Mouse (Mus musculus) hindbrain, postnatal 0 days (tissue): ENCODE measurements around the gene Igfbp1. TPM values are rescaled to one million over a fixed set of nuclear protein-coding genes. Genes with fewer than 3 reads are reported as not detected.
A peak's percentile ranks its signal among the peaks of the same experiment; 100 is the strongest.

Source experiments
- ATAC-seq: fragments of 200-750 bp; cut with Nextera tagmentation; 2 replicates; pipeline ENCODE4 v1.8.0; 2017; ENCODE audit warnings: mild to moderate bottlenecking, moderate TSS enrichment, moderate library complexity
- DNase-seq: peaks from one replicate; pipeline ENCODE4 v3.0.0-alpha.2; 2015; ENCODE audit warnings: low spot score
- H3K27ac ChIP-seq: fragments of 300-500 bp; sonication (generic); 2 replicates; pipeline ENCODE4 v1.5.1; 2014; ENCODE audit warnings: mild to moderate bottlenecking
- H3K27me3 ChIP-seq: fragments of 300-500 bp; sonication (generic); 2 replicates; pipeline ENCODE4 v1.6.1; 2014; ENCODE audit warnings: low read length, mixed read lengths; ENCODE audit not compliant: insufficient read depth
- H3K36me3 ChIP-seq: fragments of 300-500 bp; sonication (generic); 2 replicates; pipeline ENCODE4 v1.6.1; 2014; ENCODE audit warnings: low read length, mixed read lengths; ENCODE audit not compliant: insufficient read depth
- H3K4me1 ChIP-seq: fragments of 300-500 bp; sonication (generic); 2 replicates; pipeline ENCODE4 v1.6.1; 2014; ENCODE audit warnings: antibody characterized with exemption, low read length, mixed read lengths; ENCODE audit not compliant: insufficient read depth
- H3K4me2 ChIP-seq: fragments of 300-500 bp; sonication (generic); 2 replicates; pipeline ENCODE4 v1.6.1; 2014; ENCODE audit warnings: low read depth, mild to moderate bottlenecking, low read length, moderate library complexity, mixed read lengths
- H3K4me3 ChIP-seq: fragments of 300-500 bp; sonication (generic); 2 replicates; pipeline ENCODE4 v1.5.1; 2014; ENCODE audit warnings: low read length
- H3K9ac ChIP-seq: fragments of 300-500 bp; sonication (generic); replicated peaks from 2 replicates; pipeline ENCODE4 v1.6.1; 2014; ENCODE audit warnings: mild to moderate bottlenecking, low read length, moderate library complexity, mixed read lengths
- H3K9me3 ChIP-seq: fragments of 300-500 bp; sonication (generic); 2 replicates; pipeline ENCODE4 v1.6.1; 2016; ENCODE audit warnings: low read length, mixed read lengths
- CTCF ChIP-seq: IDR thresholded peaks from 2 replicates; pipeline ENCODE4 v1.5.1; 2016; ENCODE audit warnings: antibody characterized with exemption, control low read depth, low read depth
- WGBS: fragments of 180-500 bp; shearing (Covaris S2); extraction: QIAGEN DNeasy Blood & Tissue Kit; methylation state at CpG from one replicate; pipeline ENCODE4 v1.1.7; 2014; 5-methylcytosine and 5-hydroxymethylcytosine counted together
- polyA plus RNA-seq: library from polyadenylated mRNA; unstranded; fragments of >200 nt; fragmentation: Nextera tagmentation; extraction: Ambion mirVana; gene quantifications from 2 replicates; pipeline ENCODE4 v1.2.1, GENCODE M21; 2015
- total RNA-seq: library from RNA; depleted of rRNA; stranded (reverse); fragments of >200 nt; gene quantifications from 2 replicates; pipeline ENCODE4 v1.2.3, GENCODE M21; 2014

Igfbp1 gene
- total and polyA plus RNA-seq, 2 experiments from 2014 or later = not detected

DNA sequence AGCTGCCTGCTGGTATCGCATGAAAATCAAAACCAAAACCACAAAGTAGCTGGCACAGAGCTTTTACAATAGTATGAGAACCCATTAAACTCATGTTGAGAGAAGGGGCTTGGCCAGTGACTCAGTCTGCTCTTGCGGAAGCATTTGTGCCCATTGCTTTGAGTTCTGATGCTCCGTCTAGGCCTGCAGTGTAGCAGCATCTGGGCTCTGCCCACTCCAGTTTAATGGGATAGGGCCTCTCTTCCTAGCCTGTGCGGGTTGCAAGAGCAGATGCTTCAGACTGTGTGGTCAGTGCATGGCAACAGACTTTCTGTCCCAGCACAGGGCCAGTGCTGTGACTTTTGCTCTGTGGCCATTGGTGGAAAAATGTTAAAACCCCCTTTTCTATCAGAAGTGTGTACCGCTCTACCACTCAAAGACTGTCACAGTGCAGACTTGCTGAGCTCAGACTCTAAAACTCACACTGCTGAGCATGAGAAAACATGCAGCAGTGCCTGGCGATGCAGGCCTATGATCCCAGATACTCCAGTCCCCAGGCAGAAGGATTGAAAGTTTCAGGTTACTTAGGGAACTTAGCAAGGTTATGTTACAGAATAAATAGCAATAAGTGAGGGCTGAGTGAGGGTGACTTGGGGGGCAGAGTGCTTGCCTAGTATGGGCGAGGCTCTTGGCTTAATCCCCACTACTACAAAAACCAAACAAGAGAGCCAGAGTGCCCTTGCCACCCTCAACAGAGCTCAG is 29.4 kb downstream of the Igfbp1 start:
- Histone ChIP-seq H3K4me3 (no peak overlapping the region), H3K9ac (no peak overlapping the region), H3K27ac (no peak overlapping the region), H3K9me3 (no peaks in the 10 kb centered on the region), H3K4me1 (no peaks in the 10 kb centered on the region), H3K27me3 (no peaks in the 10 kb centered on the region), H3K4me2 (no peak overlapping the region), H3K36me3 (no peaks in the 10 kb centered on the region)
- DNase-seq = no peak
- ATAC-seq = no peak
- WGBS = 87% methylated on average over 7 of the region's 7 CpGs
- TF ChIP-seq CTCF = no peak

DNA sequence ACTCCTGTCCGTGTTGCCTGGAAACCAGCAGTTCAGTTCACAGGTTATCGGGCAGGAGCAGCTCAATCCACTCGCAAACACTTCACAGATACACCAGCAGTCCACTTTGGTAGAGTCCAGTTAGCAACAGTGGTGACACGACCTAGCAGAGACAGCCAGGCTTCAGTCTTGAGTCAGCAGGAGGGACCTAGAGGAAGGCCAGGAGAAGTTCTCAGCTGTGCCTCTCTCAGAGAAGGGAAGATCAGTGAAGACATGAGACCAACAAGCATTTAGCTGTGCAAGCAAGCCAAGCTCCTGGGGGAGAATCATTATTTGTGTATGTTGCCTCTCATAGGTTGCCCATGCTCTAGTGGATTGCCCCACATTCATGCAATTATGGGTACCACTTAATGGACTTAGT is 30.5 kb downstream of the Igfbp1 start:
- TF ChIP-seq CTCF = no peak
- H3K27me3 ChIP-seq = no peaks in the 10 kb centered on the region
- H3K9me3 ChIP-seq = no peaks in the 10 kb centered on the region
- H3K4me3 ChIP-seq = no peak overlapping the region
- no peak overlapping the region for H3K9ac ChIP-seq
- H3K4me2 ChIP-seq = no peak overlapping the region
- ATAC-seq = no peak
- H3K27ac ChIP-seq = no peak overlapping the region
- no peak for DNase-seq
- 81% methylated on average over 4 of the region's 4 CpGs for WGBS
- no peaks in the 10 kb centered on the region for H3K36me3 ChIP-seq
- no peaks in the 10 kb centered on the region for H3K4me1 ChIP-seq

DNA sequence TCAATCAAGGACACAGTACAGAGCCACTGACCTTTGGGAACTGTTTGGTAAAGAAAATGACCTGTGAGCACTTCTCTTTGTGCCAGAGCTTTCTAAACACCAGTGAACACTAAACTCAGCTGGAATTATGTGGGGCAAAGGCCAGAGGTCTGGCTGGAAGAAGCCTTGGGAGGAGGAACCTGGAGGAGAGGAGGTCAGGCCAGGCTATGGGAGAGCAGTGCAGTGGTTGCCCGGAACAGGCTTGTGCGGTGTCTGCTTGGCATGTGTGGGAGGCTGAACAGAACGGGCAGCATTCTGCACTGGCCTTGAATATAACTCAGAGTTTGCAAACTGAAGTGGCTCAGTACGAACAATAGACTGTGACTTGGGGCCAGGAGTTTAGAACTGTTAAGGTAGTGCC is 32.4 kb downstream of the Igfbp1 start:
- Histone ChIP-seq H3K36me3 (no peaks in the 10 kb centered on the region), H3K27me3 (no peaks in the 10 kb centered on the region), H3K4me2 (no peak overlapping the region), H3K9ac (no peak overlapping the region), H3K27ac (no peak overlapping the region), H3K9me3 (no peaks in the 10 kb centered on the region), H3K4me3 (no peak overlapping the region), H3K4me1 (no peaks in the 10 kb centered on the region)
- DNase-seq = no peak
- WGBS = 85% methylated on average over 4 of the region's 4 CpGs
- no peak for ATAC-seq
- no peak for TF ChIP-seq CTCF

DNA sequence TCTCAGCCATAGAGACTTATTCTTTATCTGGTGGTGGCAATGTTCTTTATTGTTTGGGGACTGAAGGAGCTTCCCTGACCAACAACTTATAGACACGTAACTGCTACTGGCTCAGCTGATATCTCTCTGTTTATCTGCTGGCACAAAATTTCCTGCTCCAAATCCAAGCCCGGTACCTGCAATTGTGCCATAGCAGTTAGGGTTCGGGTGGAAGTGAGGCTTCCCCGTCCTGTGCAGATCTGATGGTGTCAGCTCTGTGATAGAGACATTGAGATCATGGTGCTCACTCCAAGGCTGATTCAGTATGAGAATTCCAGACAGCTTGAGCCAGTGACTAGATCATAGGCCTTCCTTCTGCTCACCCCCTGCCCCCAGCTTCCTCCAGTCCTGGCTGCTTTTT is 34.4 kb downstream of the Igfbp1 start:
- H3K36me3 ChIP-seq = no peaks in the 10 kb centered on the region

DNA sequence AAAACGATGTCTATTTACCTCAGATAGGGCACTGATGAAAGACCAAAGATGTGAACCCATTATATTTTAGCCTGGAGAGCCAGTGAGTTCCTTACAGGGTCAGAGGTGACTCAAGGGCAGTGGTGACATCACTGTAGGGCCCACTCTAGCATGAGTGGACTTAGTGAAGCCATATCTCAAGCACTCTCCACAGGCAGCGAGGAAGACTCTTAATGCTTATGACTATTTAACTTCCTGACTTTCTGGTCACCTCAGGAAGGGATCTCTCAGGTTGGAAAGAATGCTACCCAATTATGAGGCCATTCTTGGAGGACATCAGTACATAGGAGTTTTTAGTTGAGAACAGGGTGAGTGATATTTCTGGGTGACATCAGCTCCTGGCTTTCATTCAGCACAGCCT is 35.8 kb downstream of the Igfbp1 start:
- H3K9ac ChIP-seq = no peak overlapping the region
- no peak for DNase-seq
- no peaks in the 10 kb centered on the region for H3K9me3 ChIP-seq
- H3K36me3 ChIP-seq = no peaks in the 10 kb centered on the region
- H3K4me3 ChIP-seq = no peak overlapping the region
- ATAC-seq = no peak
- H3K4me1 ChIP-seq = no peaks in the 10 kb centered on the region
- no peak overlapping the region for H3K4me2 ChIP-seq
- no peaks in the 10 kb centered on the region for H3K27me3 ChIP-seq
- H3K27ac ChIP-seq = no peak overlapping the region
- WGBS = 83% methylated on average over 2 of the region's 2 CpGs
- TF ChIP-seq CTCF = no peak

More for the DNA sequence above, 34.4 kb downstream of the Igfbp1 start:
- Histone ChIP-seq H3K9ac (no peak overlapping the region), H3K4me1 (no peaks in the 10 kb centered on the region), H3K4me2 (no peak overlapping the region), H3K4me3 (no peak overlapping the region), H3K27ac (no peak overlapping the region), H3K27me3 (no peaks in the 10 kb centered on the region), H3K9me3 (no peaks in the 10 kb centered on the region)
- TF ChIP-seq CTCF = no peak
- ATAC-seq (no peak), DNase-seq (no peak)
- 90% methylated on average over 4 of the region's 4 CpGs for WGBS

DNA sequence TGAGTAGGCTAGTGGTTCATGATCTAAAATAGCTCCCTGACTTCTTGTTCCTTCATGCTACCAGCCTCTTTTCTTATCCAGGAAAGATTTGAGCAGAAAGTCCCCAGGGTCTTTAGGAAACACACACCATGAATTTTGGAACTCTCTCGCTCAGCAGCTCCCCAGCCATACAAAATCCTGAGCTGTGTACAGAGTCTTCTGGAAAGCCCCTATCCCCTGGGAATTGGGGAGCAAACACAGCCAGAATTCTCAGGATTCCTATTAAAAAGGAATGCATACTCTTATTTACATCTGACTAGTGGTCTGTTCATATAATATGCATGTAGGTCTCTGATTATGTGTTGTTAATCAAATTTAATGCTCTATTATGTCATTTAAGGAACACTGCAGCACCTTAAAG is 36.9 kb downstream of the Igfbp1 start:
- 62% methylated on average over 1 of the region's 1 CpGs for WGBS
- H3K4me2 ChIP-seq = no peak overlapping the region
- no peak for TF ChIP-seq CTCF
- no peaks in the 10 kb centered on the region for H3K9me3 ChIP-seq
- H3K4me3 ChIP-seq = no peak overlapping the region
- no peak overlapping the region for H3K27ac ChIP-seq
- H3K27me3 ChIP-seq = no peaks in the 10 kb centered on the region
- H3K36me3 ChIP-seq = no peaks in the 10 kb centered on the region
- no peak for DNase-seq
- no peak overlapping the region for H3K9ac ChIP-seq
- no peak for ATAC-seq
- H3K4me1 ChIP-seq = no peaks in the 10 kb centered on the region

DNA sequence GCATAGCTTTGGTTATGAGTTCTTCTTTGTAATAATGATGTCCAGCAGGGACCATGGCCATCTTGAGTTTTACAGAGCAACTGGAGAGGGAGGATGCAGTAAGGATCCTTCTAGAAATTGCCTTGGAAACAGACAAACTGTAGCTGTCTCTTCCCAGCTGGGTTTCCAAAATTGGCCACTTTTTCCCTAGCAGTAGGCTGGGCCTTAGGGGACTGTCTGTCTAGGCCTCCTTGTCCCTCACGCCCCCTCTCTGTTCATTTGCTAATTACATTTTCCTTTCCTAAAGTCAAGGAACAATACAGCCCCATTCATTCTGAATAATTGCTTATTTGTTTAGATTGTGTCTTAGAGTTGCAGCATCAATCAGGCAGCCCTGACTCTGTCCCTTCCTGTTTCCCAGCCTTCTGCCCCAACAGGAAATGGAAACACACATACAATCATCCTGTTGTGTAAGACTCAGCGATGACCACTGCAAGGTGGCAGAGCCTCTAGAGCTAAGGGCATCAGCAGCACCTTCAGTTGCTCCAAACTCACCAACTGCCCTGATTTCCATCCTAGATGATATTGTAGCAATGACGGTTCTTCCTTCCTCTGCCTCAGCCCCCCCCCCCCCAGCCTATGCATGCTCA is 37.5 kb downstream of the Igfbp1 start:
- H3K27me3 ChIP-seq = no peaks in the 10 kb centered on the region
- H3K9ac ChIP-seq = no peak overlapping the region
- no peaks in the 10 kb centered on the region for H3K4me1 ChIP-seq
- H3K4me2 ChIP-seq = no peak overlapping the region
- H3K4me3 ChIP-seq = no peak overlapping the region
- no peak overlapping the region for H3K27ac ChIP-seq
- 61% methylated on average over 3 of the region's 3 CpGs for WGBS
- no peaks in the 10 kb centered on the region for H3K9me3 ChIP-seq
- DNase-seq = peak; percentile 12
- TF ChIP-seq CTCF = no peak
- peak; percentile 50; the same call in 1 of the 2 replicates for ATAC-seq
- no peaks in the 10 kb centered on the region for H3K36me3 ChIP-seq
